Mouse (Mus musculus): ENCODE results near the gene Guca2a.
A peak's percentile ranks its signal among the peaks of the same experiment; 100 is the strongest.
"Not testable (repeated sequence)": the region's sequence is repeated elsewhere in the genome, so short reads cannot be mapped to it uniquely, and the experiment has no call there.

Gene Guca2a

DNA sequence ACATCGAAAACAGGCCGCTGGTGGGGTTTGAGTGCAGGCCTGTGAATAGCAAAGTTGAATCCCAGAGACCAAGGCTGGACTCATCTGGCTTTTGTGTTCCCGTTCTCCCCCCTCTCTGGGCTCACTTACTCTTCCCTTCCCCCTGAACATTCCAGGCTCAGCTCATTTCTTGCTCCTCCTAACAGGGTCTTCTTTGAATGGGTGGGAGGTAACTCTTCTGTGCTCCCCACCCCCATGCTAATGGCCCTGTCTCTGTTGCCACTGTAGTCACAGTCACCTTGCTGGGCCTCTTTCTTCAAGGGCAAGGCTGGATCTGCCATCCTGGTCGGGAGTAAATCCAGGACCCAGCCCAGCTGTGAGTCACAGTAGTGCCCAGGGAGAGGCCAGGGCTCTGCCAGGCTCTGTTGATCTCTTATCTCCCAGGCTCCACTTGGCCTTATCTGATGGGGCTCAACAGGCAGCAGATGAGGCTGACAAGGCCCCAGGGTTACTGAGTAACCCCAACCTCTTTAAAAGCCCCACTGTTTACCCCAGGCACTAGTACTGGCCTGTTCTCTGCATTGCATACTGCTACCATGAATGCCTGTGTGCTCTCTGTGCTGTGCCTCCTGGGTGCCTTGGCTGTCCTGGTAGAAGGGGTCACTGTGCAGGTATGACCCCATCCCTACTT lies at the start of gene Guca2a:
Gene Guca2a, plus strand, starts transcription at position 529 of the 670 bp plus-strand sequence.
- peak; percentile 17 for DNase-seq (ENCODE audit: low read depth)

DNA sequence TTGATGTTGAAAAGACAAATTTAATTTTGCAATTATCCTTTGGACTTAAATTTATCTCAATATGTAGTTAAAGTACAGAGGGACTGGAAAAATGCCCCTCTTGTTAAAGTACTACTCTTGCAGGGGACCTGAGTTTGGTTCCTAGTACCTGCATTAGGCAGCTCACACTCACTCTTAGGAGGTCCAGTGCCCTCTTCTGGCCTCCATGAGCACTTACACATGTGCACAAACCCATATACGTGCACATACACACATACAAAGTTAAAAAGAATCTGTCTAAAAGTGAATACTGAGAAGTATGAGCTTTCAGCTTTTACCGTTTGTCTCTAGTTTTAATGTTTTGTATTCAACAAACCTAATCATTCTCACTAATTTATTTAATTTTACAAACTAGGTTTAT lies 49.5 kb upstream of the Guca2a start:
- no peak for DNase-seq (ENCODE audit: low read depth)

DNA sequence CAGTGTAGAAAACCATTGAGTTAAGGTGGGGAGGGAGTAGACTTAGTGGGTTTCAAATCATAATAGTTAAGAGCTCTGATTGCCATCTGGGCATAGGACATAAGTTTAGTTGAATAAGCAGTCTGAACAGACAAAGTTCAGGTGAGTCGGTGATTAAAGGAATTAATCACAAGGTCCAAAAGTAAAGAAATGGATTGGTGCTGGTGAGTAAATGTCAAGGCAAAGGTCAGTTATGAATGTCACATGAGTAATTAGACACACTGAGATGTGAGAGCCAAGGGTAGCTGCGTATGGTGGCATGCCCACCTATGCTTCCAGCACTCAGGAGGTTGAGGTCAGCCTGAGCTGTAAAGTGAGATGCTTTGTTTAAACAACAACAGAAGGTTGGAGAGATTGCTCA lies 48.1 kb upstream of the Guca2a start:
- no peak for DNase-seq (ENCODE audit: low read depth)

DNA sequence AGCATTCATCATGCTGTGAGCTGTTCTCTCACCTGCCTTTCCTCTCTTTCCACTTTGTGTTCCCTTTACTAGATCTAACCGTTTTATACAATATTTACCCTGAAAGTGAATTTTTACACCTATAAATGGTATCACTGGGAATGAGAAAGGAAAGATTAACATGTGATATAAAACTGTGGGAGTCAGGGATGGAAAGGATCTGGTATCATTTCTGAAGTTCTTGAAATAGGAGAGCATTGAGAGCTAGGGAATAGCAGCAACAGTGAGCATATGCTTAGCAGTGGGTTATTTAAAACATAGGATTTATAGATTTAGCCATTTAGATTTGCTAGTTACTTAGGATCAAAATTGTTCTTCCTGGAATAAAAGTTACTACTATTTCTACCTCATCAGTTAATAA lies 47.5 kb upstream of the Guca2a start:
- DNase-seq (ENCODE audit: low read depth), result no peak

DNA sequence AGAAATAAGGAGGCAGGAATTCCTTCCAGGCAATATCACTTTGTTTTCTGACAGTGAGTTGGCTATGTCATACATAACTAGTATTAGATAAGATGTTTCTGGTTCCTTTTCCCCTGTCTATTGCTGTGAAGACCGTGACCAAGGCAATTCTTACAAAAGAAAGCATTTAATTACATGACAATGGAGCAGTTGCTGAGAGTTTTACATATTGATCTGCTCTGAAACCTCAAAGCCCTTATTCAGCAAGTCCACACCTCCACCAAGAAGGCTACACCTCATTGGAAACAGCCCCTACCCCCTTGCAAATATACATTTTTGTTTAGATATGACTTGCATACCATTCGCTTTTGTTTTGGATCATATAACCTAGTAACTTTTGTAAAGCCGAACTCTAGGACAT lies 45.0 kb upstream of the Guca2a start:
- DNase-seq (ENCODE audit: low read depth), result no peak

DNA sequence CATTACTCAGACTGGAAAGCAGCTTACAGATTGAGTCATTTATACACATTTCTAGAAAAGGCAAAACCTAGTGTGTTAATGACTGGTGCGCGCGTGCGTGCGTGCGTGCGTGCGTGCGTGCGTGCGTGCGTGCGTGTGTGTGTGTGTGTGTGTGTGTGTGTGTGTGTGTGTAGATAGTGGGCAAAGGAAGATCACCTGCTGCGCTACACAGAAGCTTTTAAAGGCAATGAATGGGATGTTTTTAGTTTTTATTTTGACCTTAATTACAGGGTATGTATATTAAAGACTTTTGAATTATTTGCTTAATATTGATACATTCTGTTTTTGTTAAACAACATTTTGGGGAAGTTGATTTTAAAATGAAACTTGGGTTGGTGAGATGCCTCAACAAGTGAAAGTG lies 43.2 kb upstream of the Guca2a start:
- DNase-seq (ENCODE audit: low read depth), result no peak

DNA sequence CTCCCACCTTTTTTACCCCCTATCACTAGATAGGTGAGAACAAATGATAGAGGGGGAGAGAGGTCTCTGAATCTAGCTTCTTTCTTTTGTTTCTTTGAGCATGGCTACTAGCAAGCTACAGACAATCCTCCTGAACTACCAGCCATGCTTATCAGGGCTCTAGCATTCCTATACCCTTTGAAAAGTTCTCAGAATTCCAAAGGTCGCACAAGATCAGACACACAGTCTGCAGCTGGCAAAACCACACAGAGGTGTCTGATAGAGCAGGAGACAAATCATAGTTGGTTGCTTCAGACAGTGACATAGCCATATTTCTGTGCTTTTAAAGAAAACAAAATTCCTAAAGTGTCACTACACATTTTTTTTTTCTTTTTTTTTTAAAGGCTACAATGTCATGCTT lies 37.9 kb upstream of the Guca2a start:
- no peak for DNase-seq (ENCODE audit: low read depth)

DNA sequence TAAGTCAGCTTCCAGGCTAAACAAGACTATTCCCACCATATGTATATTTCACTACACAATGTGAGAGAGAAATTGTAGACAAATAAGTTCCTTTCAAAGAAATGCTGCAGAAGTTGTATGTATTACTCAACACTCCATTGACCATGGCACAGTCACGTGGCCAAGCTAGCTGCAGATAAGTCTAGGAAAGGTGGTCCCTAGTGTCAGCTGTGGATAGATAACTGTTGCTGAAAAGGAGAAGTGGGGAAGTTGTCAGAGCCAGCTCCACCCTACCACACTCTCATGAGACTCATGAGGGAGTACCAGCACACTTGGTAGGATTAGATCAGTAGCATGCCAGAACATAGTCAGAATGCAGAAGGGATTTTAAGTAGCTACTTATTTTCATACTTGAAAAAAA lies 28.0 kb upstream of the Guca2a start:
- no peak for DNase-seq (ENCODE audit: low read depth)

DNA sequence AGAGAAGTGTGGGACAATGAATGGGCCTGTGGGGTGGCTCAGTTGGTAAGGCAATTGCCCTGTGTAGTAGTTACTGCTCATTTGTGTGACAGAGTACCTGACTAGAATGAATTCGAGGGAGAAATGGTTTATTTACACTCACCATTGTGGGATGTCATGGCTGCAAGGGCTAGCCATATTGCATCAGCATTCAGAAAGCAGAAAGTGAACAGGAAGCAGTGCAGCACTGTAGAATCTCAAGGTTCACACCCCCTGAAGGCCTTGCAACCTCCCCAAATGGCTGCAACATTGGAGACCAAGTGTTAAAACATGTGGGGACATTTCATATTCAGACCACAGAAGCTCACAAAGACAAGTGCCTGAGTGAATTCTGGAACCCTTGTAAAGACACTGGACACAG lies 23.4 kb upstream of the Guca2a start:
- DNase-seq (ENCODE audit: low read depth), result no peak

DNA sequence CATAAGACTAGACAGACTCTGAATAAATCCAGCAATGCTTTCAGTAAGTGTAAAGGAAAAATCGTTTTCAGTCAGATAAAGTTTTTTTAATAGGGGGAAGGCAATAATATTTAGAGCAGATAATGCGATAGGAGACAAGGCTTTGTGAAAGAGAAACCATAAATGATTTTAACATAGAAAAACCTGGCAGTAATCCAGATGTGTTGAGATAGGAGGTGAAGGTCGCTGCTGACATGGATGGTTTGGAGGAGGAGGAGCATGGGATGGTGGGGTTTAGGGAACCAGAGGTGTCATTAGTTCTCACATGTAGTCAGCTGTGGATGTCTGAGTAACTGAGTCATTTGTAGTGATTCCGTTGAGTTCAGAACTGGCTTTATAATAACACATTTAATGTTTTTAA lies 22.8 kb upstream of the Guca2a start:
- DNase-seq (ENCODE audit: low read depth), result no peak

DNA sequence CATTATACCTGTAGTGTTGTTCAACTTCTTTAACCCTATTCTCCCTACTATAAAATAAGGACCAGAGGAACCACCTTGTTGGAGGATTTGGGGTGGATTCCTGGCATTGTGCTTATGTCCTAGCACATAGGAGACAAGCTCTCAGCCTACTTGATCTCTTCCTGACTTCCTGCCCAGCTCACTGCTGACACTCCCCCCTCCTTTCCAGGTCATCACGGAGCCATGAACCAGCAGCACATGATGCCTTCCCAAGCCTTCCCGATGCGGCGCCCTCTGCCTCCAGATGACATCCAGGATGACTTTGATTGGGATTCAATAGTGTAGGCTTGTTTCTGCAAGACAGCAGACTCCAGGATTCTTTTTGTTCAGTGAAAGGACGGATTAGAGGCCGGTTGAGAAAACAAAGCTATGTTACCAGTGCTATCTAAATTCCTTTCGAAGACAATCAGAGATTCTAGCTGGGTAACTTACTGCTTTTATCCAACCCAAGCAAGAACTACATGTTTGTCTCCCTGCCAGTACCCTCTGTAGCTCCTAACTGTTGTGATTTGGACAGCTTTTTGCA lies 11.3 kb upstream of the Guca2a start:
- DNase-seq (ENCODE audit: low read depth), result no peak

DNA sequence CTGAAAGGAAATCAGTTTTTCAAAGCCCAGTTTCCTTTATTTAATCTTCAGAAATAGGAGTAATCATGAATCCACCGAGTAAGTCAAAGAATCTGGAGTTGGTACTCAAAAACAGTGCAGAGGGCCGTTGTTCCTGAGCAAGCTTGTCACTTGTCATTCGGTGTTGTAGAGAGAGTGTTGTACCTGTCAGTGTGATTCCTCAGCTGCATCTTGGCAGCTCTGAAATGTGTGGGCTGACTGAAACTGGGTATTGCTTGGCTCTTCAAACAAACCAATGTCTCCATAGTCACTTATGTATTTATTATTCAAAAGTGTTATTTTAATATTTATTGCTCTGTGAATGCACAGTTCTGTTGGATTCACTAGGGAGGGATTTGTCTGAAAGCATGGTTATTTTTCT lies 10.6 kb upstream of the Guca2a start:
- DNase-seq (ENCODE audit: low read depth), result no peak

DNA sequence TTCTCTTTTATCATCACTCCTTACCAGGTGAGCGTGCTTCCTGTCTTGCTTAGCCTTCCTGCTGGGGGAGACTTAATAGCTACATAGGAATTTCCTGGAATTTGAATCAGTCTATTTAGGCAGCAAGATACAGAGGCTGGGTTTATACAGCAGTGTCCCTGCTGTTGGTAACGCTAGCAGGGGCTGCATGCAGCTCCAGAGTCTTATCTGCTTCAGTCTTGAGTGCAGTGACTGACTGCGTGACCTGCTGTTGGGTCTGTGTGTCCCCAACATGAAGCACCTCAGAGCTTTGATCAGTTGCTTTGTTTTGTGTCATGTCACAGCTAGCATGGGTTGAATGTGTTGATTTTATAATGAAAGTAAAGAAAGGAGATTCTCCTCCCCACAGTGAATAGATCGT lies 10.2 kb upstream of the Guca2a start:
- no peak for DNase-seq (ENCODE audit: low read depth)

DNA sequence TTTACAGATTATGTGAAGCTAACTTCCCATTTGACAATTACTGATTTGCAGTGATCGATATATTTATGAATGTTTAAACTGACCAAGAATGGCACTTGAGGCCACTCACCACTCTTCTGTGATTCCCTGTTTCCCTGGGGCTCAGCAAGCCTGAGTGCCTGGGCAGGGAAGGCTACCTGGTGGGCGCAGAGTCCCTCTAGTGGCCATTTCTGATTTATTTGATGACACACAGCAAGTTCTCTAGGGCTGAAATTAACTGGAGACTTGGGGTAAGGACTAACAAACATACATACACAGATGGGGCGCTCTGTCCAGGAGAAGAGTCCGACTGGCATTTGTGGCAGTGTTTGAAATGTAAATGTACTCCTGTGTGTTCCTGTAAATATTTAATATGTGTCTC lies 9.1 kb upstream of the Guca2a start:
- DNase-seq (ENCODE audit: low read depth), result not testable (repeated sequence)

DNA sequence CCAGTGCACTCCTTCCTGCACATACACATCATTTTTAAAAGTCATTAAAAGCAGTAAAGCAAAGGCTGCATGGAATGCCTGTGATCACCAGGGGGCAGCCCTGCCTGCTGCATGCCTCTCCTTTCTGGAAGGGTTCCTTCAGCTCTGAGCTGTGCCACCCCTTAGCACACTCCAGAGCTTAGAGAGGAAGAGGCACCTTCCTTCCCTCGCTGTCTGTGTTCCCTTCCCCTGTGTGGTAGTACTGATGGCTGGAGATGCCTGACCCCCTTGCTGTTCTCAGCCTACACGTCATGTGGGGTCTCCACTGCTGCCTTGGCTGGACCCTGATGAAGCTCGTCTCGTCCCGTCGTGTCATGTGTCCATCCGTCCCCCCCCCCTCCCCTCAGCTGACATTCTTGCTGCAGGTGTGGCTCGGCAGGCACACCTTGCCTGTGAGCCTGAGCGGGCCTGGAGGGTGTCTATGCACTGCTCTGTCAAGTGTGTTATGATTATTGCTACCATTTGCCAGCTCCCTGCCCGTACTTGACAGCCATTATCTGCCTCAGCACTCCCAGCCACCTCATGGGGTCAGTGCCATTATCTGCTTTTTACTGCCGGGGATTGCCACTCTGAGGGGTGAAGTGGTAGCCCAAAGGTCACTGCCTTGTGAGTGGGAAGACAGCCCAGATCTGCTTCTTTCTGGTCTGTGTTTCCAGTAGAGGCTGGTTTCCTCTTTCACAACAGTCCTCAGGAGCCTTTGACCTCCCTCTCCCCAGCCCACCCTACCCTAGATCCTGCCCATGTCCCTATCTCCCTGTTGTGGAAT lies 6.2 kb upstream of the Guca2a start:
- peak; percentile 84 for DNase-seq (ENCODE audit: low read depth)

DNA sequence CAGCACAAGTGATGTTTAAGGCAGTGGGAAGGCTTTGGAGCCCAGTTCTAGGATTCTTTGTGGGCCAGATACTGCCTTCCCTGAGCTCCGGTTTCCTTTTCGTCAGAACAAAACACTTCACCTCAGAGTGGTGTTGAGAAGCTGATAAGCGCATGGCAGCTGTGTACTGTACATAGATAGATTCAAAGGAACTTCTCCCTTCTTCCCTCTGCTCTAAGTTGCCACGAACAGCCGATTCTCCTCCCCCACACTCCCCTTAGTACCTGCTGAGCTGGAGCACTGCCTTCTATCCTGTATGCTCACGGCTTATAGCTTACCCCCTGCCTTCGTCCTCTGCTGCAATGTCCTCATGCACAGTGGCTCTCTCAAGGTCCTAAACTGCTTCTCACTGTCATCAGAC lies 4.8 kb upstream of the Guca2a start:
- DNase-seq (ENCODE audit: low read depth), result no peak

DNA sequence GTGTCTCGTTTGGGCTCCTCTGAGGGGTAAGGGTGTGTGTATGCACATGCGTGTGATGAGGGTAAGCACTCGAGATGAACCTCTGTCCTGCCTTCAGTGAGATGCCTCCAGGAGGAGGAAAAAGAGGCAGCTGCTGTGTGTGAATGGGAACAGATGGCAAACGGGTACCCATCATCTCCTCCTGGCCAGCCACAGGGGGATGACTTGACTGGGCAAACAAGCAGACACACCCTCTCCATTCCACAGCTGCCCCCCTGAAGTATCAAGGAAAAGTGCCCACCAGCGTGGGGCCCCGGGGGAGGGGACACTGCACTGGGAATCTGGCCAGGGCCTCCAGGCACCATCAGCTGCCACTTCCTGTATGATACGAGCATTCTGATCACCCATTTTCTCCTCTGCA lies 4.2 kb upstream of the Guca2a start:
- no peak for DNase-seq (ENCODE audit: low read depth)

DNA sequence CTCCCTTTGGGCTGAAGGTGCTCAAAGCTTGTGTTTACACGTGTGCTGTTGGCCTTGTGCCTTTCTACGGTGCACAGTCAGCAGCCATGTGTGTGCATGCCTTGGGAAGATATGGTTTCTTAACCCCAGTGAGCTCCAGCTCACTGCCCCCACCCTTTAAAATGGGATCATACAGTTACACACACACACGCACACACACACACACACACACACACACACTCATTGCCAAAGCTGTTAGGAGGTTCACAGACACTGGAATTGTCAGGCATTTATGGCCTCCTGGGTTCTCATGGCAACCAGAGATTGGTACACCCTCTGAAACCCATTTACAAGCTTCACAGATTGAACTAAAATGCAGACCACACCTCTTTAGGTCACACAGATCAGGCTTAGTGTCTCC lies 3.6 kb upstream of the Guca2a start:
- DNase-seq (ENCODE audit: low read depth), result no peak

DNA sequence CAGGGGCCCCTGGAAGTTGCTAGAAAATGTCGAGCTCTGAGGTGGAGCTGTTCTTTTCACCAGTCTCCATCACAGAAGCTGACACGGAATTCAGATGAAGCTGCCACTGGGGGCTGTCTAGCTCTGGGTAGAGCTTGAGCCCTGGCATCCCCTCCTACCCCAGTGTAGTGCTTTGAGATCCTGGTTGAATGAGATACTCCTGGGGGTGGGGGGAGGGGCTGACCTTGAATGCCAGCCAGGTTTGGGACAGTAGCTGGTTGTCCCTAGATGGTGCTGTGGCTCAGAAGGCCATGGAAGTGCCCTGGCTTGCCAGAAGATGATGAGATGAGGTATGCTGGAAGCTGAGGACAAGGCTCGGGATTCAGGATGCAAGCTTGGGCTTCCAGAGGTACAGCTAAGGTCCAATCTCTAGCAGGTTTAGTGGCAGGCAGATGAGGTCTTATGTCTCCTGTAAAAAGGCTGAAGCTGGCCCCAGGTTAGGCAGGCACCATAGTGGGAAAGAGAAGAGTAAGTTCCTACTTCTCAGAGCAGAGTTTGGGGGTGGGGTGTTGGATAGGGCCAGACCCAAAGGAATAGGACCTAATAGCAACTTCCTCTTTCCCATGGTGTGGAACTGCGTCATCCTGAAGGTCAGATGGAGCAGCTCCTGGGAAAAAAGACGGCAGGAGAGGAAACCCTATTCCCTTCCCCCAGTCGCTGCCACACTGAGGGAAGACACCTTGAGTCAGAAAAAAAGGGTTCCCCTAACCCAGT lies 2.4 kb upstream of the Guca2a start:
- no peak for DNase-seq (ENCODE audit: low read depth)

DNA sequence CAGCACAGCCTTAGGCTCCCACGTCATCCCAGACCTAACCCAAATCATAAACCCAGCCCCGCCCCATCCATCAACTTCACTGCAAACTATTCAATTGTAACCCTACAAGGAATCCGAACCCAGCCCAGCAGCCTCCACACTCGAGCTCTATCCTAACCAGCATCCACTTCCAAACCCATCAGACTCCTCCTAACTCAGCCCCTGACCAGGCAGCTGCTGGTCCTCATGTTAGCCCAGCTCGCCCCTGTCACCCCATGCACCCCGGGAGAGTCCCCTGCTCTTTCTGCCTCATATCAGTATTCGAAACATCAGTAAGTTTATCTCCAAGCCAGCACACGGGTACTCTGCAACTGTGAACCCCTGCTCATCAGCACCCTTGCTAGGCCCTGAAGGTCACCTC lies 1.8 kb upstream of the Guca2a start:
- no peak for DNase-seq (ENCODE audit: low read depth)

DNA sequence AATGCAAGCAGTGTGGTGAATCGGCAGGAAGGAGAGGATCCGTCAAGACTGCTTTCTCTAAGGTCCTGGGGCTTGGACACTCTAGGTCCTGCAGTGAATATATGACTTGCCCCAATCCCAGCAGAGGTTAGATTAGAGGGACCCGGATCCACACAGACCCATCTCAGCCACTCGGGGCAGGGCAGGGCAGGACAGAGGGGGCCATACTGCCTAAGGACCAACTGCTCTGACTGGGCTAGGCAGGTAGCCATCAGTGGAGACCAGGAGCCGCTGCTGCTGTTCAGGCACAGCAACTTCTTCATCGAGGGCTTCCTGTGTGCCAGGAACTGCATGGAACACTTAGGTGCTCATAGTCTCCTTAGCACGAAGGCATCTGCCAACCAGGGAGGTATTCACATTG lies 773 bp upstream of the Guca2a start:
- no peak for DNase-seq (ENCODE audit: low read depth)

DNA sequence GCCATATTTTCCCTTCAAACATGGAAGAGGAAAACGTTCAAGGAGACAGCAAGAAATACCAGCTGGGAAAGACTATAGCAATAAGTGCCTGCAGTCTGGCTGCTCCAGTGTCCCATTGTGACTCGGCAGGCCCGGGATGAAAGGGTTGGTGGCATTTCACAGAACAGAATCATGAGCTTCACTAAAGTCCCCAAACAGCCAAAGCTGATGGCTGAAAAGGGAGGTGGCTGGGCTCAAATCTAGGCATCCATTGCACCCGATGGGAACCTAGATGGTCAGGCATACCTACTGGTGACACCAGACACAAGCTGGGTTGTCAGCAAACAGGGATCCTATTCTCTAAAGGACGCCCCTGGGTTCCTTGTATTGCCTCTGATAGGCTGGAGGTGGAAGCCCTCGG lies 442 bp downstream of the Guca2a start:
- no peak for DNase-seq (ENCODE audit: low read depth)

DNA sequence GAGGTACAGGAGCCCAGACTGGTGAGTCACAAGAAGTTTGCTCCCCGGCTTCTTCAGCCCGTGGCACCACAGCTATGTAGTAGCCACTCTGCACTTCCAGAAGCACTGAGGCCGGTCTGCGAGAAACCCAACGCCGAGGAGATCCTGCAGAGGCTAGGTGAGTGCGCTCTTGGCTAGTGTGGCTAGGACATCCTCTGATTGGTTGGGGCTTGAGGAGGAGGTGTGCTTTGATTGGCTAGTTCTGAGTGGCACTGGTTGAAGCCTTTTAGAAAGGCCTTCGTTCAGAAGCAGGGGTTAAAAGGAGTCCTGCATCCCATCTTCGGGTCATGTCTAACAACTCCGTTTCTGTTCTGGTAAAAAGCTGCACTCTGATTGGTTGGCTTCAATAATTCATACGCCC lies 1.2 kb downstream of the Guca2a start:
- no peak for DNase-seq (ENCODE audit: low read depth)

All from NIH3T3 (cell line).